Mouse (Mus musculus) natural killer cell, adult 2 months (primary cell): ENCODE measurements around the gene Ift122.
A peak's percentile ranks its signal among the peaks of the same experiment; 100 is the strongest.

ENCODE experiments used
- DNase-seq, 2 experiments: peaks; one replicate each; pipeline ENCODE4 v3.0.0; 2022; ENCODE audit warnings: low spot score in 2 of 2

Gene Ift122

DNA sequence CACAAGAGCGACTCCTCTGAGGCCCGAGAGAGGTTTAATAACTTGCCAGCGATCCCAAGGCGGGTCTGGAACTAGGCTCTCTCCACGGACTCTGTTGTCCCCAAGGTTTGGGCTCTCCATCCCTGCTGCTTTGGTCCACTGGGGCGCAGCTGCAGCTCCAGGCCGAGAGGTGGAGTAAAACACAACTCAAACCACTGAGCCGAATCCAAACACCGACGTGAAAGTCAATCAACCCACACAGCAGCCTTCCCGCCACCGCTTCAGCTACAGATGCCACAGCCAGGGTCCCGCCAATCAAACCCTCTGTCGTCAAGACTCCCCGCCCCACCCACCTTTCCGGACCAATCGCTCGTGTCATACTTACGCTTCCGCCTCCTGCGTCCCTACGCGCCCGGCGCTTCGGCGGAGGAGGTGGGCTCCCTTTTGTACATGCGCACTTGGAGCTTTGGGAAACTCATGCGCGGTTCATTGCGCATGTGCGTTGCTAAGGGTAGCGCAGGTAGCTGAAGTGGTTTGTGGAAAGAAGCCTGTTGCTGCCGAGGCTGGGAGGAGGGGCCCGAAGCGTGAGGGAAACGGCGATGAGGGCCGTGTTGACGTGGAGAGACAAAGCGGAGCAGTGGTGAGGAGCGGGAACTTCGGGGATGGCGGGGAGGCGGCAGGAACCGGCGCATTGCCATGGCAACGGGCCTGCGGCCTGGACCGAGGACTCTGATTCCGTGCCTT is at the start of gene Ift122, which contains the start of gene Mbd4:
Gene Ift122, plus strand, starts transcription at position 380 of the 723 bp plus-strand sequence.
Gene Mbd4, minus strand, starts transcription at position 281 of the 723 bp plus-strand sequence.
- DNase-seq, result peak; percentile 98 to 99

DNA sequence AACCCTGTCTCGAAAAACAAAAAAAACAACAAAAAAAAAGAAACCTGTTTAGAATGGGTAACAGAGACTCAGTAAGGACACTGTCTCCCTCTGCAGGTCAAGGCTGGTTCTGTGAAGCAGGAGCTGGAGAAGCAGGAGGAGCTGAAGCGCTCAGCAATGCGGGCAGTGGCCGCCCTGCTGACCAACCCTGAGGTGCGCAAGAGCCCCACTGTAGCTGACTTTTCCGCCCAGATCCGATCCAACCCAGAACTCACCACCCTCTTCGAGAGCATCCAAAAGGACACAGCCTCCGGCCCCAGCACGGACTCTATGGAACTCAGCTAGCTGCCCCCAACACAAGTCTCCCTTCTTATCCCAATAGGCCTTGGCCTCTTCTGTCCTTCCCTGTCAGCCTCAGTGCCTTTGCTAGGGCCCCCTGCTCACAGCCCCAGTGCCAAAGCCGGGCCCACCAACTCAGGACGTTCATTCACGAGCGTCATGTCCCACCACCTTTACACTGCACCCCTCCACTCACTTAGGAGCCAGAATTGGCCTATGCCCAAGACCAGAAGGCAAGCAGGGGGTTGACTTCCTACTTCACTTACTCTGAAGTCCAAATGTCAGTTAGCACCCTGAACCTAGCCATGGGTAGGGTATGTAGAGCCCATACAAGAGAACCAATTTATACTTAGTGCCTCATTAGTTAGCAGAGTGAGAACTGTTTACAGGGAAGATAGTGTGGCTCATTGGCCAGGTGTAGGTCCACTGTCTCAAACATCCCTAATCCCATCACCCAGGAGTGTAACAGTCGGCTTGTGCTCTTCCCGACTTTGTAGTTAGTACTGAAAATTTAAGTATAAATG is 49.5 kb upstream of the Ift122 start:
- peak; percentile 47 to 56 for DNase-seq

DNA sequence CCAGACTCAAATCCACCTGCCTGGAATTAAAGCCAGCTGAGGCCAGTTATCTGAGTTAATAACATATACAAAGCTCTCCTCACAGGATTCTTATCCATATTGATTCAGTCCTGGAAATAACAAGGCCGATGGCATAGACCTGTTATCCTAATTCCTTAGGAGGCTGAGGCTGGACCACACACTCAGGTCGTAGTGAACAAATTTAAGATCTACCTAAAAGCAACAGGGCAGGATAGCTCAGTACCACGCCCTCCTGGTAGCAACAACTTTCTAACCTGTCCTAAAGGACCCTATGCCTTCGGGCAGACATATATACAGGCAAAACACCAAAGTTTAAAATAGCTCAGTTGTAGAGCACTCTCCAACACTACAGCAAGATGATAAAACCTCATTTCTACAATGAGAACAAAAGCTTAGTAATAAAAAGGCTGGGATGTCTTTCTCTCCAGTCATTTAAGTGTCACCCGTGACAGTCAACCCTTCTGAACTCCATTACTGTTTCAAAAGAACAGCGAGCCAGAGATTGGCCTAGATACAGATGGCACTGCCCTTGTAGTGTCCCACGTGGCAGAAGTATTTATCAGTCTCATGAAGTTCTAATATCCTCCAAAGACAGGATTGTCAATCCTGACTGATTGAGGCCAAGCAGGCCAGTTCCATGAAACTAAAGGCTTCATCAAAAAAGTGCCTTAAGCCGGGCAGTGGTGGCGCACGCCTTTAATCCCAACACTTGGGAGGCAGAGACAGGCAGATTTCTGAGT is 48.7 kb upstream of the Ift122 start:
- no peak for DNase-seq

DNA sequence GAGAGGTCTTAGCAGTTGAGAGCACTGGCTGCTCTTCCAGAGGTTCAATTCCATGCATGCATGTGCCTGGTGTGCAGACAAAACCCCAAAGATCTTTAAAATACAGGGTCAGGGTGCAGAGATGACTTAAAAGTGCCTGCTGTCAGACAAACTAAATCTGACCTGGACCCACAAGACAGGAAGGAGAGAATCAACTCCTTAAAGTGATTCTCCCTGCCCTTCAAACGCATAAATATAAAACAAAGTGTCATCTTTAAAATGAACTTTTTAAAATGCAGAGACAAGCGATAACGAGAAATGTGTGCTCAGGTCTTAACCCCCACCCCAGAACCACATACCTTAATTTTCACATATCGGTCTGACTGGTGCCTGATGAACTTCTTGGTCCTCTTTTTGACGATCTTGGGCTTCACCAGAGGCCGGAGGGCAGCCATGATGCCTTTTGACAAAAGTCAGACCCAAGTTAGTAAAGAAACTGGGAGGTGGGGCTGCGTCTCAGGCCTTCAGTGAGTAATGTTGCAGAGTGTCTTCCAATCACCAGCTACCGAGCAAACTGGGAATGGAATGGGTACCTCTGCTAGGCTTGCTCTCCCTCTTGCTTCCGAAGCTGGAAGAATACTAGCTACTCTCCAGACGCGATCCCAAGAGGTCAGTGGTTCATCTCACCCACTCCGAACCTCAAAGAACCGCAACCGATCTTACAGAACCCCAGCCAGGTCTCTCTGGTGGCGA is 45.6 kb upstream of the Ift122 start:
- no peak for DNase-seq

DNA sequence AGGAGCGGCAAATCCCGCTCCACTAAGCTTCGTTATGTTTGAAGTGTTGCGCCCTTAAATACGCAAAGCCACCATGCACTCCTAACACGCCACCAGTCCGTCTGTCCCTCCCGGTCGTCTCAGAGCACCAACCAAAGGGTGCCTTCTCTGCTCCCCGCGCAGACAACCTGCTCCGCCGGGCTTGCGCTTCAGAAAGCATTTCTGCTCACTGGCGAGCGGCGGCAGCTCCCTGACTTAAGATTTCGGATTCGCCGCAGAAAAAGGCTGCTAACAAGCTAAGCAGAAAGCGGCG is 45.1 kb upstream of the Ift122 start:
- DNase-seq, result no peak

DNA sequence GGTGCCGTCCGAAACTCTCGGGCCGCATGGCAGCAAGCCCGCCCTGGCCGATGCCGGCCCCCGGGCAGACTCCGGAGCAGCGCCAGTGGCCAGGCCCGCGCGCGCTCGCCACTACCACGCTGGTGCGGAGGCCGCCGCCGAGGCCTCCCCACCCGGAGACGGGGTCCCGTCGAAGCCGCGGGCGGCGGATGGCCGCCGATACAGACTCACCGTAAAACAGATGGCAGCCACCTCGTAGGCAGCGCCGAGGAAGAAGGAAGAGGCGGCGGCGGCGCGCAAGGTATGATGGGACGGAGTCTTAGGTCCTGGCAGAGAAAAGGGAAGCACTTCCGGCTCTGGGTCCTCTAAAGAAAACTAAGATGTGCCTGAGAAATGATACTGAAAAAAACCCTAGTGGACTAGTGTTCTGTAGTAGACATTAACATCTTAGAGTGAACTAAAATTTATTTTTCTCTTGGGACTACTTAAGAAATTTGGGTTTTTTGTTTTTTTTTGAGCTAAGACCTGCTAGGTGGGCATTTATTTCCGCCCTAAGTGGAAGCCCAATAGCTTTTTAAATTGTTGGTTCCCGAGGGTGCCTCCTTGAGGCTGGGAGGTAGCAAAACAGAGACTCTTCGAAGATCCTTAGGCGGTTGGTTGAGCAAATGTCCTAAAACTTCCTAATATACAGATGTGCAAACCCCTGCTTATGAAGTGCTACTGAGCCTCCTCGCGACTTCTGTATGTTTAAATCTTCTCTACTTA is 44.6 kb upstream of the Ift122 start, which contains the start of gene Rpl32:
Gene Rpl32, minus strand, starts transcription at position 260 of the 744 bp plus-strand sequence.
- peak; percentile 85 to 87 for DNase-seq

DNA sequence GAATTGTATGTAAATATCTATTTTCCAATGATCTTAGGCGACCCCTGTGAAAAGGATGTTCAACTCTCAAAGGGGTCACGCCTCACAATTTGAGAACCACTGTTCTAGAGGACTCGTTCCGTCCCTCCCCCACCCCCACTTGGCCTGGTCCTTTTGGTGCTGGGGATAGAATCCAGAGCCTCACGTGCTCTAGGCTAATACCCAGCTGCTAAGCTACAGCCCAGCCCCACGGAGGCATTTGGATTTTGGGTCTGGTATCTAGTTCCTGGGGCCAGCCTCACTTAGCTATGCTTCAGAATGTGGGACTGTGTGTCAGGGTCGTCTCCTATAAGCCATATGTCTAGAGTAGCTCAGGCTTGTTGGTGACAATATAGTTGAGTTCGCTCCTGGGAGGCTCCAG is 41.7 kb upstream of the Ift122 start:
- no peak for DNase-seq

DNA sequence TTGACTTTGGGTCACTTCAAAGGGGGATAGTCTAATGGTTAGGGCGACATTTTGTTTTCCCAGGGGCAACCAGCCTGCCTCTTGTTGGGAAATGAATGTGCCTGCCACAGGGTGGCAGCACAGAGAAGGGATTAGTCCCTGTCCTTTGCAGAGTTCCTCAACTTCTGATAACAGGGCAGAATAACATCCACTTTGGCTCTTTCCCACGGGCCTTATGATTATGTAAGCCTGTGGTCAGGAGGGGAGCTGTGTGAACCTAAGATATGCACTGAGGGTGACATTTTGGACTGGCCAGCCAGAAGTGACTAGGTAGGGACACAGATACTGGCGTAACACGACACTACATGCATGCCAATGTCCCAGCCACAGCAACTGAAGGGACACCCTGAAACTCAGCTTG is 39.2 kb upstream of the Ift122 start:
- DNase-seq, result peak; percentile 20 to 23

DNA sequence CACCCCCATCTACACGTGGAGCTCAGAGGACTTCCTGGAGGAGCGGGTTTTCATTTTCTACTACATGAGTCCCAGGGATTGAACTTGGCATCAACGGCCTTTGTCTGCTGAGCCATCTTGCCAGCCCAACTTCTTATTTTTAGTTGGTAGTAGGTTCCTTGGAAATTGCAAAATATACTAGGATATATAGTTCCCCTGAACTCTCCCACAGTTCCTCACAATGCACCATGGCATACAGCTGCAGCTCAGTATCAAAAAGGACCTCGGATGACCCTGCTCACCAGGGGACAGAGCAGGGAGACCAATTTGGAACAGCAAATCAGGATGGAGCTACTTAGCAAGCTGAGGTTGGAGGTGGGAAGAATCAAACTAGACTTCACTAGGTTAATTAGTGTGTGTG is 38.2 kb upstream of the Ift122 start:
- DNase-seq, result no peak

DNA sequence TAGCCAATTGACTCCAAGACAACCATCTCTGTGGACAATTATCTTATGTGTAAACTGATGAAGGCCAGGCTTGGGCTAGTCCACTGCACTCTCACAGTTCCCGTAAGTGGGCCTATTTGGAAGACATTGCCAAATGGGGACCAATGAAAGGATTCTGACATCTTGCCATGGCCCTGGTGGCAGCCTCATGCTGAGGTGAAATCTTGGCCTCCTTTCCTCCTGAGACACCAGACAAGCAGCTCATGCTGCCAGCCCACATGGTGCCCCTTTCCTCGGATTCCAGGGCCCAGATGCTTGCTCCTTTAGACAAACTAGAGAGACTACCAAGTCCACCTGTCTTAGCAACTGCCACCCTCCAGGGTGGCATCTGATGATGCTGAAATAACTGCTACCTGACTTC is 35.1 kb upstream of the Ift122 start:
- DNase-seq, result no peak

DNA sequence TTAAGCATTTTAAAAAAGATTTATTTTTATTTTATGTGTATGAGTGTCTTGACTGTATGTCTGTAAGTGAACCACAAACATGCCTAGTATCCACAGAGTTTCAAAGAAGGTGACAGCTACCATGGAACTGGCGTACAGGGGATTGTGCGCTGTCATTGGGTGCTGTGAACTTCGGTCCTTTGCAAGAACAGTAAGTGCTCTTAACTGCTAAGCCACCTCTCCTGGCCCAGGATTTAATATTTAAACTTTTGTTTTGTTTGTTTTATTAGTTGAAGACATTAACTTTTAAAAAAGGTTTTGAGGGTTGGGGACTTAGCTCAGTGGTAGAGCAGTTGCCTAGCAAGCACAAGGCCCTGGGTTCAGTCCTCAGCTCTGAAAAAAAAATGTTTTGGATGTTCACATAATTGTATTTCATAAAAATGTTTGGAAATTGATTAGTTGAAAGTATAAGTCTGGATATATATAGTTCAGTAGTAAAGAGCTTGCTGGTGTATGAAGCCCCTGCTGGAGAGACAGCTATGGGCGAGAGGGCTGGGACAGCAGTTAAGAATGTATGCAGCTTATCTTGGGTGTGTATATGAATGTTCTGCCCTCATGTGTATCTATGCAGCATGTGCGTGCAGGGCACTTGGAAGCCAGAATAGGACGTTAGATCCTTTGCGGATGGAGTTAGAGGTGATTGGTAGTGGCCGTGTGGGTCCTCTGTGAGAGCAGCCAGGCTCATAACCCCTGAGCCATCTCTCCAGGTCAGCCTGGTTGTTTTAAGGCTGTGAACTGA is 31.9 kb upstream of the Ift122 start:
- DNase-seq, result no peak

DNA sequence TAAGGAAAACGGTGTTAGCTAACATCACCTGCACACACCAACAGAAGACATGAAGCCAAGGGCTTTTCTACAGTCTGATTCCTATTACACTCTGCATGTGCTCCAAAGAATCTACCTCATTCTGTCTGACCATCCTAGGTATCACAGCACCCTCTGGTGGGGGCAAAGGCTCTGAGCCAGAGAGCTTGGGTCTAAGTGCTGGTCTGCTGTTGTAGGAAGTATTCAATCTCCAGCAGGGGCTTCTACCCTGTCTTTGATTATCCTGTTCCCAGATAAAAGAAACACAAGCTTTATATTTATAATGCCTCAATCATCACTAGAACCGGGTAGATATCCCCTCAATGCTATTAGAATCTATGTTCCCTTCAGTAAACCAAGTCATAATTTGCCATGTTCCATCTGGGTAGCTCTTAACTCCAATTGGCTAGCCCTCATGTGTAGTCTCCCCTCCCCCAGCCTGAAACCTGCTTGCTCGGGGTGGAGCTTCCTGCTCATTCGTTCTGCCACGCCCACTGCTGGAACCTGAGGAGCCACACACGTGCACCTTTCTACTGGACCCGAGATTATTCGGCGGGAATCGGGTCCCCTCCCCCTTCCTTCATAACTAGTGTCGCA is 29.3 kb upstream of the Ift122 start:
- DNase-seq, result peak; percentile 55 to 74

DNA sequence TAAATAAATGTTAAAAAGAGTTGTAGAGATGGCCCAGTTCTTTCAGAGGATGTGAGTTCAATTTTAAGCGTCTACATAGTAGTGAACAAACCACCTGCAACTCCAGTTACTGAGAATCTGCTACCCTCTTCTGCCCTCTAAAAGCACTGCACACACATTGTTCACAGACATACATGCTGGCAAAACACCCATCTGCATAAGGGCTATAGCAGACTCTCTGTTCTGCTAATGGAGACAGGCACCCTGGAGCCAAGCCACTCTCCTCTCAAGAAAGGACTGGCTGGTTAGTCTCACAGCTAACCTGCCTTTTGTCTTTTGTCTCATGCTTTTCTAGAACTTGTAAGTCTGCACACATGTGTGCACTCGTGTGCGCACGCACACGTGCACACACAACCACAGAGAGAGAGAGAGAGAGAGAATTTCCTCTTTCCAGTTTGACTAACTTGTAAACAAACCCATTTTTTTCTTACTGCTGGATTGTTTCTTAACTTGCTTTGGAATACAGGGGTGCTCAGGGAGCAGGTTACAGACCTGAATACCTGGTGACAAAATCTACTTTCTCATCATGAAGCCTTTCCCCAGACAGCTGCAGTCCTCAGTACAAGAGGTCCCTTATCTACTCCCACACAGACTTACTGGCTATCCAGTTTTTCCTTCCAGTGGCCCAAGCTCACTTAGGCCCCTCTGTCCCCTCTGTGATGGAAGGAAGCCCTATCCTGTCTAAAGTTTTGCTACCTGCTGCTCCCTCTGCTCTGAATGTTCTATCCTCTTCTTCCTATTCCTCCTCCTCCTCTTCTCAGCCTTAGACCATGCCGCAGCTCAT is 22.3 kb upstream of the Ift122 start:
- DNase-seq, result no peak

DNA sequence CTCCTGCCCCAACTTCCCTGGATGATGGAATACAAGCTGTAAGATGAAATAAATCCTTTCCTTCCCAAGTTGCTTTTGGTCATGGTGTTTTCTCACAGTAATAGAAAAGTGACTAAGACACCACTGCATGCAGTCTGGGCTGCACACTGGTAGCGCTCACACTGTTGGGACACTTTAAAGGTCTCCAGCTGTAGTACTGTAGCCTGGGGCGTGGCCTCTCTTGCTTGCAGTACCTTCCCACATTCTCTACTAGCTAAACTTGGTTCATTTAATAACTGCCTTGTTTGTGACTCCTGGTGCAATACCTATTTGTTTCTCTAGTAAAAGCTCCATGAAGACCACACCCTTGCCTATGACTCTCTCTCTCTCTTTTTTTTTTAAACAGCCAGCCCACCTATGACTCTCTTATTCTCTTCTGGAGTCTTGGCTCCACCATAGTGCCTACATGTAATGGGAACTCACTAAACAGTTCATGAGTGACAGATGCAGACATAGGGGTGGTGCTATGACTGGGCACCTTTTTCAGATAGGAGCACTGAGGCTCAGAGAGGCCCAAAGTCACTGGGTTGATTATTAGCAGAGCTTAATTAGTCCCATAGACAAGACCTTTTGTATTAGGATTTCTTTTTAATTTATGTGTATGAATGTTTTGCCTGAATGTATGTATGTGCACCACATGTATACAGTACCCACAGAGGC is 21.0 kb upstream of the Ift122 start:
- DNase-seq, result no peak

DNA sequence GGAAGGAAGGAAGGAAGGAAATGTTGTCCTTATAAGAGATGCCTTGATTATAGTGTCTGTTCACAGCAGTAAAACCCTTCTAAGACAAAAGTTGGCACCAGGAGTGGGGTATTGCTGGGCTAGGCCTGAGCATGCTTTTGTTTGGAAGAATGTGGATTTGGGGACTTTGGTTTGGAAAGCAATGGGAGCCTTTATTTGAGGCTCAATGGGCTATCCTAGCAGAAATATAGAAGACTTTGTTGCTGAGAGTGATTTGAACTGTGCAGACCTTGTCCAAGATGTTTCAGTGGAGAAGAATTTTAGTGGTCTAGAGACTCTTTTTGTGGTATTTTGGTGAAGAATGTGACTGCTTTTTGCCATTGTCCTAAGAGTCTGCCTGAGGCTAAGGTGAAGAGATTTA is 19.4 kb upstream of the Ift122 start:
- no peak for DNase-seq

DNA sequence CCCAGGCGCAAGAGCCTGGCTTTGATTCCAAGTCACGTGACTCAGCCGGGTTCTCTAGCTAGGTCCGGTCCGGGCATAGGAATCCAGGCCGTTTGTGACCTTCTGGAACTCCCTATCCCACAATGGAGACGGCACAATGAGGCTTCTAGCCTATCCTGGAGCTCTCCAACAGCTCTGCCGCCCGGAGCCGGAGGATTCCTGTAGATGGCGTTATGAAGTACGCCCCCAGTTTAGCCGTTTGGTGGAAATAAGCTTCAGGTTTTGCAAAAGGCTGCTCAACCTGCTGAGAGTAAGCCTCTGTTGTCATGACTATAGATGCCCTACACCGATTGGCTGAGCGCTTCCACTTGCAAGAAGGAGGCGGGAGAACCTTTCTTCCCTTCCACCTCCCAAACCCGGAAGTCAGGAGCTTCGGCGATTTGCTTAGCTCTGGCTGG is 15.1 kb upstream of the Ift122 start, which contains the start of gene Efcab12:
Gene Efcab12, minus strand, starts transcription at position 252 of the 437 bp plus-strand sequence.
- peak; percentile 26 to 35 for DNase-seq

DNA sequence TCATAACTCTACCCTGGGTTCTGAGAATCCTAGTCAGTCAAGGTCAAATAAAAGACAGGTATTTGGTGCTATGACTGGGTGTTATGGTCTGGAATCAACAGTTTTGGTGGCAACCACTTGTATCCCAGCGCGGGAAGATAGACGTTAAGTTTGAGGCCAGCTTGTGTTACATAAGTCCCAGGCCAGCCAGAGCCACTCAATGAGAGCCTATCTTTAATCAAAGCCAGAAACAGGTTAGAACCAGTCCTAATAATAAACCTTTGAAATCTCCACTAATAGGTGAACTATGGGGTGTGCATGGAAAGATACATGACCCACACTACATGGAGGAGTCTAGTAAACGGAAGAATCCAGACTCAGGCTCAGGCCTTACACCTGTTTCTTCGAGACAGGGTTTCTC is 14.5 kb upstream of the Ift122 start:
- no peak for DNase-seq

DNA sequence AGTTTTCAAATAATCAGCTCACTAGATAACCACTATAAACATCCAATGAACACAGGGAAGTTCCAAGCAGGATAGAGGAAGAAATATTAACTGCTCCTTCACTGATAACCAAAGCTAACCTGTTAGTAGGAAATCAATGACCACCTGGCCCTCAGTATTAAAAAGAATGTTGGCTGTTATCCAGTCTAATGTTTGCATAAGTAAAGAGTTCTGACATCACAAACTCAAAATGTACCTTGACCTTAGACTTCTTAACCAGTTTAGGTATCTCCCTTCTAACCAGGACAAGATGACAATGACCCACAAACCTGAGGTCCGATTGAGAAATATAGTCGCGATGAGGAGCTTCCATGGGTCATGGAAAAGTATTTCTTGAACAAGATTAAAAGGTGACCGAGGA is 8.3 kb upstream of the Ift122 start:
- DNase-seq, result no peak
